Mouse (Mus musculus) layer of hippocampus, adult 9-10 months (tissue): ENCODE measurements at regions not wholly inside any gene's neighbourhood (a gene's known extent, or its start where the extent isn't known, plus 50 kb on each side); places are given as distances from the start of the nearest gene placed in this dataset.

Source experiments
- DNase-seq: peaks from one replicate; pipeline ENCODE4 v3.0.0; 2022; ENCODE audit warnings: low spot score

GRCm38 (mm10) chr10:111073851-111074430 is 64.0 kb upstream of the Zdhhc17 start:
- no peak for DNase-seq

DNA sequence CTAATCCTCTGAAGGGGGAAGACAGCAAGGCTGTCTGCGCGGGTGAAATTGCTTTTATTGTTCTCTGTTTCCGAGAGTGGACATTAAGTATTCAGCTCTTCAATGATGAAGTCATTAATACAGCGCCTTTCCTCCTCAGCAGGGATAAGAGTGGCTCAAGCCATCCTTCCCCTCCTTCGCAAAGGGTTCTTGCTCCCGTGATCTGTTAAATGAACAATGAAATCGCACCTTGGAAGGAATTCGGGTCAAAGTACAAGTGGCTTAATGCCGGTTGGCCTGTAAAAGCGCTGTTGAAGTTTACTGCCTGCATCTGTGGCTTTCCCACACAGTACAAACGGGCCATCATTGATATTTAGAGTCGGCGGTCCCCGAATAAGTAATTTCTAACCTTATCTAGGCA is 63.3 kb upstream of the Zdhhc17 start:
- DNase-seq = no peak

- DNase-seq = no peak
Observed at GRCm38 (mm10) chr10:111072554-111072909, 62.6 kb upstream of the Zdhhc17 start.

DNA sequence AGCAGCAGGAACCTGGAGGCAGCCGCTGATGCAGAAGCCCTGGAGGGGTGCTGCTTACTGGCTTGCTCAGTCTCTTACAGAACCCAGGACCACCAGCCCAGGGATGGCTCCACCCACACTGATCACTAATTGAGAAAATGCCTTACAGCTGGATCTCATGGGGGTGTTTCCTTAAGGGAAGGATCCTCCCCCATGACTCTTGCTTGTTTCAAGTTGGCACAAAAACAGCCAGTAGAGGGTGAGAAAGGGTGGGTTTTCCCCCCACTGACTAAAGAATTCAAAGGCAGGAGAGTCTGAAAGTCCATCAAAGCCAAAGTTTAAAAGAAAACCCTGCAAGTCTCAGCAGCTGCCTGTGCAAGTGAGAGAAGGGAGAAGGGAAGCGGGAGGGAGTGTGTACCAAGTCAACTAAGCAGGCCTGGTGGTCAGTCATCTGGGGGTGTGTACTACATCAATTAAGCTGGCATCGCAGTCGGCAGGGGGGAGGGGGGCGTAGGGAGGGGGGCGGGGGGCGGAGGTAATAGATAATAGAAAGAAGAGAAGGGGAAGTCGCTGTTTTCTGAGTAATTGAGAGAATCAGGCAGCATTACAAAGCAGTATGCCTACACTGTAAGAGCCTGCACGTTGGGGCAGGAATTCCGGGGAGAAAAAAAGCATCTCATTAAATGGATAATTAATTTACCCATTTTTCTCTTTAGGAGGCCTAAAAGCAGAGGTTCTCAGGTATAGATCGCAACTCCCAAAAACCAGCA is 62.0 kb upstream of the Zdhhc17 start:
- no peak for DNase-seq

DNA sequence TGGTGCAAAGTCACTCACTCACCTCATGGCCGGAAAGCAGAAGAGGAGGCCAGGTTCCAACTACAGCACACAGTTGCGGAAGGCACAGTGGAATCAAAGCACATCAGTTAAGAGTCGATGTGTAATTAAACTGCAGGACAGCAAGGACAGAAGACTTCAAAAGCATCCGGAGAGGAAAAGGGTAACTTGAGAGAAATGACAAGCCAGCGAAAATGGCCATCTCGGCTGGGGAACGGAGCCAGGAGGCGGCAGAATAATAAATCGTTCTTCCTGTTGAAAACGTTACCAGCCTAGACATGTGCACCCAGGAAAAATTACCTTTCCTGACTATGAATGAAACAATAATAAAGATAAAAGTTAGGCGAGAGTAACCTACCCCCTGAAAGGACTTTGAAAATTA is 56.2 kb upstream of the Zdhhc17 start:
- DNase-seq = no peak

GRCm38 (mm10) chr10:111060626-111061025 is 50.7 kb upstream of the Zdhhc17 start:
- DNase-seq = no peak
